Mouse (Mus musculus) forebrain, embryonic 14.5 days (tissue): Measurements from ENCODE around the gene Uhrf1. TPM values are rescaled to one million over a fixed set of nuclear protein-coding genes. Genes with fewer than 3 reads are reported as not detected.
A peak's percentile ranks its signal among the peaks of the same experiment; 100 is the strongest.

Experiments
- ATAC-seq: fragments of 200-750 bp; cut with Nextera tagmentation; 2 replicates; pipeline ENCODE4 v1.8.0; 2017; ENCODE audit warnings: mild to moderate bottlenecking, moderate library complexity
- DNase-seq: peaks from one replicate; pipeline ENCODE4 v3.0.0-alpha.2; 2015; ENCODE audit warnings: low spot score
- H3K27ac ChIP-seq: fragments of 300-500 bp; sonication (generic); 2 replicates; pipeline ENCODE4 v1.5.1; 2014; ENCODE audit warnings: low read depth, mild to moderate bottlenecking, control low read depth, low read length, moderate library complexity
- H3K27me3 ChIP-seq: fragments of 300-500 bp; sonication (generic); replicated peaks from 2 replicates; pipeline ENCODE4 v1.6.1; 2014; ENCODE audit warnings: low read length, control low read depth, mixed read lengths; ENCODE audit not compliant: control insufficient read depth, insufficient read depth
- H3K36me3 ChIP-seq: fragments of 300-500 bp; sonication (generic); 2 replicates; pipeline ENCODE4 v1.6.1; 2014; ENCODE audit warnings: low read length, control low read depth; ENCODE audit not compliant: control insufficient read depth, insufficient read depth
- H3K4me1 ChIP-seq: fragments of 300-500 bp; sonication (generic); 2 replicates; pipeline ENCODE4 v1.6.1; 2014; ENCODE audit warnings: antibody characterized with exemption, low read length, control low read depth; ENCODE audit not compliant: control insufficient read depth, insufficient read depth
- H3K4me2 ChIP-seq: fragments of 300-500 bp; sonication (generic); 2 replicates; pipeline ENCODE4 v1.6.1; 2014; ENCODE audit warnings: mild to moderate bottlenecking, control low read depth, low read length
- H3K4me3 ChIP-seq: fragments of 300-500 bp; sonication (generic); 2 replicates; pipeline ENCODE4 v1.5.1; 2014; ENCODE audit warnings: low read depth, low read length, control low read depth
- H3K9ac ChIP-seq: fragments of 300-500 bp; sonication (generic); 2 replicates; pipeline ENCODE4 v1.6.1; 2014; ENCODE audit warnings: mild to moderate bottlenecking, low read length, control low read depth, moderate library complexity
- H3K9me3 ChIP-seq: fragments of 300-500 bp; sonication (generic); replicated peaks from 2 replicates; pipeline ENCODE4 v1.6.1; 2016; ENCODE audit warnings: low read length, control low read depth, mixed read lengths; ENCODE audit not compliant: control insufficient read depth
- WGBS: fragments of 180-500 bp; shearing (Covaris S2); extraction: QIAGEN DNeasy Blood & Tissue Kit; methylation state at CpG from one replicate; pipeline ENCODE4 v1.1.7; 2014; 5-methylcytosine and 5-hydroxymethylcytosine counted together
- polyA plus RNA-seq: library from polyadenylated mRNA; unstranded; fragments of >200 nt; fragmentation: Nextera tagmentation; extraction: Ambion mirVana; gene quantifications from 2 replicates; pipeline ENCODE4 v1.2.1, GENCODE M21; 2014

Uhrf1 gene
- polyA plus RNA-seq, 1 experiment from 2014 or later = 47.4 TPM

- 4% methylated on average over 17 of the region's 17 CpGs for WGBS
- Histone ChIP-seq H3K4me1 (peaks cover 15% of the 10 kb centered on the region), H3K9ac (peak overlapping the region; percentile 36; the same call in 1 of the 2 replicates), H3K36me3 (no peaks in the 10 kb centered on the region), H3K4me3 (peak overlapping the region; percentile 29), H3K27ac (peak overlapping the region; percentile 58; the same call in 1 of the 2 replicates), H3K9me3 (no peaks in the 10 kb centered on the region), H3K4me2 (peak overlapping the region; percentile 49), H3K27me3 (no peaks in the 10 kb centered on the region)
- ATAC-seq = peak; percentile 81
- DNase-seq = peak; percentile 82
Measured at GRCm38 (mm10) chr17:56290388-56291170, 12.5 kb upstream of the Uhrf1 start.

- H3K9ac ChIP-seq = peak overlapping the region; percentile 55
- peak; percentile 91 for DNase-seq
- under 1% methylated on average over 16 of the region's 16 CpGs for WGBS
Measured at GRCm38 (mm10) chr17:56291171-56291511, 12.0 kb upstream of the Uhrf1 start.

GRCm38 (mm10) chr17:56291826-56292475, 11.2 kb upstream of the Uhrf1 start:
- Histone ChIP-seq H3K27ac (0 out of 2 replicates have a peak overlapping the region, but pooled peaks have one; percentile 56), H3K27me3 (no peaks in the 10 kb centered on the region), H3K9ac (no peak overlapping the region; the same call in 1 of the 2 replicates), H3K4me1 (peaks cover 15% of the 10 kb centered on the region), H3K4me2 (no peak overlapping the region), H3K9me3 (no peaks in the 10 kb centered on the region), H3K4me3 (no peak overlapping the region), H3K36me3 (no peaks in the 10 kb centered on the region)
- DNase-seq (no peak), ATAC-seq (no peak)
- 51% methylated on average over 7 of the region's 7 CpGs for WGBS

More at GRCm38 (mm10) chr17:56291171-56291511, 12.0 kb upstream of the Uhrf1 start:
- Histone ChIP-seq H3K27me3 (no peaks in the 10 kb centered on the region), H3K36me3 (no peaks in the 10 kb centered on the region), H3K4me1 (peaks cover 15% of the 10 kb centered on the region), H3K4me3 (peak overlapping the region; percentile 16), H3K4me2 (peak overlapping the region; percentile 49), H3K9me3 (no peaks in the 10 kb centered on the region), H3K27ac (peak overlapping the region; percentile 56; the same call in 1 of the 2 replicates)
- peak; percentile 89 for ATAC-seq

GRCm38 (mm10) chr17:56292531-56293222, 10.4 kb upstream of the Uhrf1 start, which contains the start of gene Plin3:
Gene Plin3, minus strand, starts transcription at chr17:56292873.
- WGBS = 80% methylated on average over 4 of the region's 4 CpGs
- Histone ChIP-seq H3K4me3 (no peak within 1 kb of the TSS), H3K9me3 (no peaks in the 10 kb centered on the region), H3K36me3 (no peaks in the 10 kb centered on the region), H3K27ac (no peak within 1 kb of the TSS), H3K4me1 (peaks cover 15% of the 10 kb centered on the region), H3K27me3 (no peaks in the 10 kb centered on the region), H3K9ac (no peak within 1 kb of the TSS), H3K4me2 (no peak within 1 kb of the TSS)
- DNase-seq = no peak
- ATAC-seq = no peak

- H3K4me2 ChIP-seq = no peak overlapping the region
- no peak overlapping the region for H3K27ac ChIP-seq
- no peak overlapping the region for H3K9ac ChIP-seq
- peaks cover 15% of the 10 kb centered on the region for H3K4me1 ChIP-seq
- 90% methylated on average over 1 of the region's 1 CpGs for WGBS
- no peak overlapping the region for H3K4me3 ChIP-seq
- H3K27me3 ChIP-seq = no peaks in the 10 kb centered on the region
- ATAC-seq = no peak
- no peaks in the 10 kb centered on the region for H3K36me3 ChIP-seq
- no peak for DNase-seq
- no peaks in the 10 kb centered on the region for H3K9me3 ChIP-seq
Measured at GRCm38 (mm10) chr17:56293291-56293690, 9.8 kb upstream of the Uhrf1 start.

GRCm38 (mm10) chr17:56294241-56294640, 8.9 kb upstream of the Uhrf1 start:
- Histone ChIP-seq H3K4me3 (no peak overlapping the region), H3K36me3 (no peaks in the 10 kb centered on the region), H3K4me2 (no peak overlapping the region), H3K27me3 (no peaks in the 10 kb centered on the region), H3K9me3 (no peaks in the 10 kb centered on the region), H3K9ac (no peak overlapping the region), H3K4me1 (peaks cover 15% of the 10 kb centered on the region), H3K27ac (no peak overlapping the region)
- WGBS = 85% methylated on average over 19 of the region's 19 CpGs
- no peak for ATAC-seq
- DNase-seq = no peak

- DNase-seq (no peak), ATAC-seq (no peak)
- Histone ChIP-seq H3K27ac (no peak overlapping the region), H3K4me3 (no peak overlapping the region), H3K36me3 (no peaks in the 10 kb centered on the region), H3K27me3 (no peaks in the 10 kb centered on the region), H3K4me1 (peaks cover 4% of the 10 kb centered on the region; the same call in 1 of the 2 replicates), H3K4me2 (no peak overlapping the region), H3K9ac (no peak overlapping the region), H3K9me3 (no peaks in the 10 kb centered on the region)
- 85% methylated on average over 1 of the region's 1 CpGs for WGBS
Measured at GRCm38 (mm10) chr17:56296201-56296600, 6.9 kb upstream of the Uhrf1 start.

GRCm38 (mm10) chr17:56298238-56298637, 4.9 kb upstream of the Uhrf1 start:
- H3K9me3 ChIP-seq = no peaks in the 10 kb centered on the region
- H3K4me1 ChIP-seq = peaks cover 6% of the 10 kb centered on the region; the same call in 1 of the 2 replicates
- no peak overlapping the region for H3K27ac ChIP-seq
- H3K9ac ChIP-seq = no peak overlapping the region
- H3K4me2 ChIP-seq = no peak overlapping the region
- 96% methylated on average over 1 of the region's 1 CpGs for WGBS
- H3K36me3 ChIP-seq = no peaks in the 10 kb centered on the region
- H3K4me3 ChIP-seq = no peak overlapping the region
- ATAC-seq = no peak
- no peaks in the 10 kb centered on the region for H3K27me3 ChIP-seq
- no peak for DNase-seq
